Mouse (Mus musculus) E14TG2a.4 (cell line): ENCODE measurements around the gene Col23a1.

ENCODE experiments used
- H3K27me3 ChIP-seq: 2 replicates; pipeline ENCODE4 v1.6.1; 2014; ENCODE audit warnings: low read length, control low read depth; ENCODE audit not compliant: insufficient read depth
- H3K36me3 ChIP-seq: 2 replicates; pipeline ENCODE4 v1.6.1; 2014; ENCODE audit warnings: low read length, control low read depth; ENCODE audit not compliant: insufficient read depth
- H3K4me1 ChIP-seq: replicated peaks from 2 replicates; pipeline ENCODE4 v1.6.1; 2014; ENCODE audit warnings: low read depth, low read length, control low read depth
- H3K4me3 ChIP-seq: replicated peaks from 2 replicates; pipeline ENCODE4 v1.5.1; 2014; ENCODE audit warnings: mild to moderate bottlenecking, low read length
- H3K9me3 ChIP-seq: 2 replicates; pipeline ENCODE4 v1.6.1; 2014; ENCODE audit warnings: low read length, control low read depth
- CTCF ChIP-seq: conservative IDR thresholded peaks from 2 replicates; pipeline ENCODE4 v1.5.1; 2014; ENCODE audit warnings: low read length
- NANOG ChIP-seq: IDR thresholded peaks from 2 replicates; pipeline ENCODE4 v1.6.1; 2014; ENCODE audit warnings: borderline replicate concordance, low read length, mixed read lengths
- POU5F1 ChIP-seq: IDR thresholded peaks from 2 replicates; pipeline ENCODE4 v1.6.1; 2014; ENCODE audit warnings: low read length, borderline replicate concordance

The Col23a1 gene

GRCm38 (mm10) chr11:51443818-51444217 is 154.1 kb downstream of the Col23a1 start:
- peaks cover 3% of the 10 kb centered on the region; the same call in 1 of the 2 replicates for H3K4me1 ChIP-seq
- no peak overlapping the region for H3K4me3 ChIP-seq
- no peaks in the 10 kb centered on the region for H3K36me3 ChIP-seq
- H3K27me3 ChIP-seq = no peaks in the 10 kb centered on the region
- H3K9me3 ChIP-seq = peaks cover 34% of the 10 kb centered on the region
- TF ChIP-seq POU5F1 (no peak), CTCF (no peak), NANOG (no peak)

- Histone ChIP-seq H3K36me3 (no peaks in the 10 kb centered on the region), H3K27me3 (no peaks in the 10 kb centered on the region), H3K9me3 (peaks cover 33% of the 10 kb centered on the region), H3K4me1 (peaks cover 3% of the 10 kb centered on the region; the same call in 1 of the 2 replicates), H3K4me3 (no peak overlapping the region)
- TF ChIP-seq CTCF = no peak
- TF ChIP-seq NANOG = no peak
- TF ChIP-seq POU5F1 = no peak
Observed at GRCm38 (mm10) chr11:51444649-51445048, 154.9 kb downstream of the Col23a1 start.

GRCm38 (mm10) chr11:51446711-51447425 is 157.1 kb downstream of the Col23a1 start:
- TF ChIP-seq CTCF (peak; percentile 58), NANOG (no peak), POU5F1 (no peak)
- H3K36me3 ChIP-seq = no peaks in the 10 kb centered on the region
- no peaks in the 10 kb centered on the region for H3K27me3 ChIP-seq
- H3K4me1 ChIP-seq = peaks cover 3% of the 10 kb centered on the region; the same call in 1 of the 2 replicates
- H3K4me3 ChIP-seq = no peak overlapping the region
- peaks cover 39% of the 10 kb centered on the region for H3K9me3 ChIP-seq

- peaks cover 25% of the 10 kb centered on the region for H3K9me3 ChIP-seq
- H3K36me3 ChIP-seq = no peaks in the 10 kb centered on the region
- no peaks in the 10 kb centered on the region for H3K27me3 ChIP-seq
- TF ChIP-seq CTCF (no peak), POU5F1 (no peak), NANOG (no peak)
- H3K4me3 ChIP-seq = no peak overlapping the region
- peaks cover 3% of the 10 kb centered on the region; the same call in 1 of the 2 replicates for H3K4me1 ChIP-seq
Observed at GRCm38 (mm10) chr11:51448256-51448655, 158.5 kb downstream of the Col23a1 start.

- H3K36me3 ChIP-seq = no peaks in the 10 kb centered on the region
- no peaks in the 10 kb centered on the region for H3K27me3 ChIP-seq
- no peak overlapping the region for H3K4me3 ChIP-seq
- TF ChIP-seq CTCF (no peak), NANOG (no peak), POU5F1 (no peak)
- H3K9me3 ChIP-seq = peaks cover 20% of the 10 kb centered on the region
- H3K4me1 ChIP-seq = peaks cover 3% of the 10 kb centered on the region; the same call in 1 of the 2 replicates
Observed at GRCm38 (mm10) chr11:51448680-51449079, 159.0 kb downstream of the Col23a1 start.

- Histone ChIP-seq H3K27me3 (no peaks in the 10 kb centered on the region), H3K4me1 (peaks cover 3% of the 10 kb centered on the region; the same call in 1 of the 2 replicates)
- TF ChIP-seq CTCF = no peak
- no peak for TF ChIP-seq POU5F1
- TF ChIP-seq NANOG = no peak
Observed at GRCm38 (mm10) chr11:51449881-51450280, 160.2 kb downstream of the Col23a1 start.

GRCm38 (mm10) chr11:51451281-51451680 is 161.6 kb downstream of the Col23a1 start:
- no peak for TF ChIP-seq NANOG
- TF ChIP-seq CTCF = no peak
- TF ChIP-seq POU5F1 = no peak
- H3K4me1 ChIP-seq = peaks cover 3% of the 10 kb centered on the region; the same call in 1 of the 2 replicates
- H3K4me3 ChIP-seq = no peak overlapping the region
- no peaks in the 10 kb centered on the region for H3K27me3 ChIP-seq
- H3K36me3 ChIP-seq = no peaks in the 10 kb centered on the region
- peaks cover 26% of the 10 kb centered on the region for H3K9me3 ChIP-seq

More at GRCm38 (mm10) chr11:51449881-51450280, 160.2 kb downstream of the Col23a1 start:
- H3K4me3 ChIP-seq = no peak overlapping the region
- no peaks in the 10 kb centered on the region for H3K36me3 ChIP-seq
- H3K9me3 ChIP-seq = peaks cover 15% of the 10 kb centered on the region

GRCm38 (mm10) chr11:51451925-51452324 is 162.2 kb downstream of the Col23a1 start:
- H3K9me3 ChIP-seq = peaks cover 30% of the 10 kb centered on the region
- no peak for TF ChIP-seq NANOG
- TF ChIP-seq POU5F1 = no peak
- no peak for TF ChIP-seq CTCF
- no peak overlapping the region for H3K4me3 ChIP-seq
- peaks cover 3% of the 10 kb centered on the region; the same call in 1 of the 2 replicates for H3K4me1 ChIP-seq
- no peaks in the 10 kb centered on the region for H3K36me3 ChIP-seq
- no peaks in the 10 kb centered on the region for H3K27me3 ChIP-seq
